Mouse (Mus musculus) cortical plate, adult 2 months (tissue): ENCODE results near the gene Inpp5a.

Experiments
- CTCF ChIP-seq: fragments of 200-500 bp; IDR thresholded peaks from 2 replicates; pipeline ENCODE4 v1.5.1; 2011; ENCODE audit warnings: mild to moderate bottlenecking, control low read depth, low read length; ENCODE audit not compliant: insufficient read depth; ENCODE audit errors: extremely low read depth
- POLR2A ChIP-seq: fragments of 200-500 bp; IDR thresholded peaks from 2 replicates; pipeline ENCODE4 v1.6.1; 2011; ENCODE audit warnings: mild to moderate bottlenecking, low read length, control low read depth; ENCODE audit not compliant: insufficient read depth; ENCODE audit errors: extremely low read depth

DNA sequence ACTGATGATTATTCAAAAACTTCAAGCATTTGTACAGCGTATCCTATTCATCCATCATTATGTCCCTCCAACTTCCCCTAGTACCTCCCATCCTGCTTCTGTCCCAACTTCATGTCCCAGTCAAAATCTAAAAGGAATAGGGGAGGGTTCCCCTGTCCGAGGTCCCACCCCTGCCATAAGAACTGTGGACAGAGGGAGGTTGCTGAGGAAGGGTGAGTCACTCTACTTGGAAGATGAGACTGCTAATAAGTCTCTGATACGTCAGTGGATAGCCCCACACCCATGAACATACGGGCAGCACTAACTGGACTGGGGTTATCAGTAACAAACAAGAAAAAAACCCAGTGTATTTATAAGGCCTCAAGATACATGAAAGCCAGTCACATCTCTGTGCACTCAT, 29.0 kb upstream of the Inpp5a start:
- TF ChIP-seq POLR2A, result no peak
- TF ChIP-seq CTCF, result no peak
